Mouse (Mus musculus) stomach, embryonic 14.5 days (tissue): ENCODE data around the gene Rassf2. TPM values are rescaled to one million over a fixed set of nuclear protein-coding genes. Genes with fewer than 3 reads are reported as not detected.

Source experiments
- ATAC-seq: fragments of 200-750 bp; cut with Nextera tagmentation; 2 replicates; pipeline ENCODE4 v1.8.0; 2017; ENCODE audit warnings: low read depth, moderate TSS enrichment; ENCODE audit not compliant: insufficient number of reproducible peaks, insufficient read depth, low FRiP score
- H3K27ac ChIP-seq: fragments of 300-500 bp; sonication (generic); 2 replicates; pipeline ENCODE4 v1.5.1; 2014; ENCODE audit warnings: mild to moderate bottlenecking, low read length, moderate library complexity, mixed read lengths
- H3K27me3 ChIP-seq: fragments of 300-500 bp; sonication (generic); 2 replicates; pipeline ENCODE4 v1.6.1; 2014; ENCODE audit warnings: low read length, control low read depth, mixed read lengths; ENCODE audit not compliant: control insufficient read depth, insufficient read depth
- H3K36me3 ChIP-seq: fragments of 300-500 bp; sonication (generic); 2 replicates; pipeline ENCODE4 v1.6.1; 2014; ENCODE audit warnings: mild to moderate bottlenecking, control low read depth, low read length, moderate library complexity, mixed read lengths; ENCODE audit not compliant: control insufficient read depth, insufficient read depth
- H3K4me1 ChIP-seq: fragments of 300-500 bp; sonication (generic); 2 replicates; pipeline ENCODE4 v1.6.1; 2014; ENCODE audit warnings: low read length, control low read depth, mixed read lengths; ENCODE audit not compliant: control insufficient read depth, insufficient read depth
- H3K4me2 ChIP-seq: fragments of 300-500 bp; sonication (generic); replicated peaks from 2 replicates; pipeline ENCODE4 v1.6.1; 2014; ENCODE audit warnings: low read depth, low read length, control low read depth
- H3K4me3 ChIP-seq: fragments of 300-500 bp; sonication (generic); 2 replicates; pipeline ENCODE4 v1.5.1; 2014; ENCODE audit warnings: low read depth, low read length, control low read depth
- H3K9ac ChIP-seq: fragments of 300-500 bp; sonication (generic); replicated peaks from 2 replicates; pipeline ENCODE4 v1.6.1; 2014; ENCODE audit warnings: low read depth, mild to moderate bottlenecking, control low read depth, low read length, moderate library complexity, mixed read lengths
- H3K9me3 ChIP-seq: fragments of 300-500 bp; sonication (generic); 2 replicates; pipeline ENCODE4 v1.6.1; 2016; ENCODE audit warnings: low read depth, low read length, control low read depth; ENCODE audit not compliant: control insufficient read depth
- WGBS: fragments of 180-500 bp; shearing (Covaris S2); extraction: QIAGEN DNeasy Blood & Tissue Kit; methylation state at CpG from one replicate; pipeline ENCODE4 v1.1.7; 2014; 5-methylcytosine and 5-hydroxymethylcytosine counted together
- polyA plus RNA-seq: library from polyadenylated mRNA; unstranded; fragments of >200 nt; fragmentation: Nextera tagmentation; extraction: Ambion mirVana; gene quantifications from 2 replicates; pipeline ENCODE4 v1.2.1, GENCODE M21; 2014

Gene Rassf2
- polyA plus RNA-seq, 1 experiment from 2014 or later = 13.8 TPM

DNA sequence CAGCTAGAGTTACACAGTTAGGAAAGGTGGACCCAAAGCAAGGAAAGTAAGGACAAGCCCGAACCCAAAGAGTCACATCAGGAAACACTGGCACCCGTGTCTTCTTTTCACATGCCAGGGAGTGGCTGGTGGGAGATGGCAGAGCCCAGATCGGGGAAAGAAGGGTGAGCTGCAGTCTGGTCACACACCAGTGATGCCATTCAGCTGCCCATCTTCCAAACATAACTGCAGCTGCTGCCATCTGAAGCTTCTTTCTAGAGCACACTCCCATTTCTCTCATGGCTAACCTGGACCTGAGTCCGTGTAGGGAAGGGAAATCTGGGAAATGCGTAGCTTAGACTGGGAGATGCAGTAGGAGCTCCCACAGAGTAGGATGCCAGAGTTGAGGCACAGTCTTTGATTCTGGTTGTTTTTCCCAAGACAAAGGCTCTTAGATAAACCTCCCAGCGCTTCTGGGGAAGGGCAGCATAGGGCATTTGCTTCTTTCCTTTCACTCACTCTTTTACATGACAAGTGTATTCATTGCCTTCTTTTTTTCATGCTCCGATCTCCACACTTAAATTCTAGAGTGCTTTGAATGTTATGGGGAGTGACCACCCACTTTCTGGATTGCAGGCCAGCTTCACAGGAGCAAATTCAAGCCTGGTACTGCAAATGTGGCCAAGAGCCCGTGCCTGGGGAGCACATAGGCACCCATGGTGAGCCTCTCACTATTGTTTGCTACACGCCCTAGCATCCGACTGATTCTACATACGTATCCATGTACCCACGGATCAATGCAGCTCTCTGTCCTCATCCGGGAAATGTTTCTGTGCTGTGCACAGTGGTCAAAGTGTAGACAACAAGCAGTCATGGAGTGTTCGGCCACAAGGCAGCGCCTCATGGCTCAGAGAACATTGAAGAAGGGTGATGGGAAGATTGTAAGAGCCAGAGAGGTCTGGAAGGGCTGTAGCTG lies 14.5 kb upstream of the Rassf2 start:
- Histone ChIP-seq H3K4me2 (no peak overlapping the region), H3K27ac (no peak overlapping the region), H3K4me1 (0 out of 2 replicates have a peak, but pooled peaks cover 3% of the 10 kb centered on the region), H3K9me3 (no peaks in the 10 kb centered on the region), H3K36me3 (no peaks in the 10 kb centered on the region), H3K4me3 (no peak overlapping the region), H3K9ac (no peak overlapping the region), H3K27me3 (no peaks in the 10 kb centered on the region)
- no peak for ATAC-seq
- 80% methylated on average over 15 of the region's 15 CpGs for WGBS

DNA sequence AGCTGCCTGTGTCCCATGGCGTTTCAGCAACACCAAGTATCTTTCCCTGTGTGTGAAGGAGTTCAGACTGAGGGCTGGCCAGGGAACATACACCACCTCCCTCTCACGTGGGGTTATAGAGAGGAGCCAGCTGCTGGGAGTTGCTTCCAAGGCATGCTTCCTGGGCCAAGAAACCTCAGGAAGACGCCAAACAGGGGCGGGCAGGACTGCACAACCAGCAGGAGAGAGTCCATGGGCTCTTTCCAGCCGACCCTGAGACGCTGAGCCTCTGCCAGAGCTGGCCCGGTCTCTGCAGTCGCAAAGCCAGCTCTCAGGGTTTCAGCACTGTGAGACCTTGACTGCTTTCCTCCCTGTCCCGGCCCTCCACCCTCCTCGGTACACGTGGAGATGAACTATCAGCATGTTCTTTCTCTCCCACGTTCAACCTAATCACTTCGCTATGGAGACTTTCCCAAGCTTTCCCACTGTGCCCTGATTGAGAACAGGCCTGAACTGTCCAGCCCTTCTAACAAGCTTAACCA lies 13.1 kb upstream of the Rassf2 start:
- Histone ChIP-seq H3K9me3 (no peaks in the 10 kb centered on the region), H3K36me3 (no peaks in the 10 kb centered on the region), H3K9ac (no peak overlapping the region), H3K27ac (peak overlapping the region; percentile 77), H3K4me2 (no peak overlapping the region), H3K27me3 (no peaks in the 10 kb centered on the region), H3K4me3 (no peak overlapping the region), H3K4me1 (0 out of 2 replicates have a peak, but pooled peaks cover 3% of the 10 kb centered on the region)
- peak; percentile 91 for ATAC-seq
- WGBS = 17% methylated on average over 13 of the region's 13 CpGs

- H3K9me3 ChIP-seq = no peaks in the 10 kb centered on the region
- H3K9ac ChIP-seq = no peak overlapping the region
- no peak overlapping the region for H3K4me2 ChIP-seq
- no peak overlapping the region for H3K4me3 ChIP-seq
- H3K4me1 ChIP-seq = 0 out of 2 replicates have a peak, but pooled peaks cover 3% of the 10 kb centered on the region
- no peaks in the 10 kb centered on the region for H3K36me3 ChIP-seq
- H3K27ac ChIP-seq = no peak overlapping the region
- WGBS = 58% methylated on average over 7 of the region's 7 CpGs
- ATAC-seq = no peak
- H3K27me3 ChIP-seq = no peaks in the 10 kb centered on the region
These were observed 9.8 kb upstream of the Rassf2 start for GRCm38 (mm10) chr2:132039894-132040293.

DNA sequence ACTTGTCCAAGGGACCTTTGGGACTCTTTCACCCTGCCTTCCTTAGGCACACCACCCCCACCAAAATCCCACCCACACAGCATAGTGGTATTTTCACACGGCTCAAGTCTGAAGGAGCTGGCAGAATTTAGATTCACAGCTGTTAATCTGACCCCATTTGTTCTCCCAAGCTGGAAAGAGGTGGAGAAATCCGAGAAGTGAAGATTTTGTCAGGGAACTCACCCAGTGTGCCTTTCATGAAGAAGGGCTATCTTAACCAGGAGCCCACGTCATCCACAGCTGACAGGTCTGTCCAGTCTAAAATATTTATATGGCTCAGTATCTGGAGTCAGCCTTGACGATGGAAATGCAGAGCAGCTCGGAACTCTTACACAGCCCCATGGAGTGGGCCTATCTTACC lies 6.3 kb upstream of the Rassf2 start:
- no peaks in the 10 kb centered on the region for H3K9me3 ChIP-seq
- 65% methylated on average over 5 of the region's 5 CpGs for WGBS
- no peak overlapping the region for H3K9ac ChIP-seq
- H3K27me3 ChIP-seq = no peaks in the 10 kb centered on the region
- no peak for ATAC-seq
- H3K36me3 ChIP-seq = no peaks in the 10 kb centered on the region
- 0 out of 2 replicates have a peak, but pooled peaks cover under 1% of the 10 kb centered on the region for H3K4me1 ChIP-seq
- H3K4me3 ChIP-seq = no peak overlapping the region
- H3K4me2 ChIP-seq = no peak overlapping the region
- no peak overlapping the region for H3K27ac ChIP-seq

DNA sequence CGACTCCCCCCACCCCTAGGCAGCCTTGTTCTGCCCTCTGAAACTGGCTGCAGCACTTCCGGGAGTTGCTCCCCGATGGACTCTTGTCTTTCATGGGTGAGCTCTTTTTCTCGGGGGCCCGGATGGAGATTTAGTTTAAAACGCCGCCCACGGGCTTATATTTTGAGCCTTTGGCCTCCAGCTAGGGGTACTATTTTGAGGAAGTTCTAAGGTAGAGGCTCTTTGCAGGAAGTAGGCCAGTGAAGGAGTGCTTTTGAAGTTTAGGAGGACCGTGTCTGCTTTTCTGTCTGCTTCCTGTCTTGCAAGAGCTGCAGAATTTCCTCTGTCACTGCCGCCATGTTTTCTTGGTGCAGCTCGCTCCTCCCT lies 5.4 kb upstream of the Rassf2 start:
- 77% methylated on average over 11 of the region's 11 CpGs for WGBS
- no peak for ATAC-seq
- no peak overlapping the region for H3K27ac ChIP-seq

DNA sequence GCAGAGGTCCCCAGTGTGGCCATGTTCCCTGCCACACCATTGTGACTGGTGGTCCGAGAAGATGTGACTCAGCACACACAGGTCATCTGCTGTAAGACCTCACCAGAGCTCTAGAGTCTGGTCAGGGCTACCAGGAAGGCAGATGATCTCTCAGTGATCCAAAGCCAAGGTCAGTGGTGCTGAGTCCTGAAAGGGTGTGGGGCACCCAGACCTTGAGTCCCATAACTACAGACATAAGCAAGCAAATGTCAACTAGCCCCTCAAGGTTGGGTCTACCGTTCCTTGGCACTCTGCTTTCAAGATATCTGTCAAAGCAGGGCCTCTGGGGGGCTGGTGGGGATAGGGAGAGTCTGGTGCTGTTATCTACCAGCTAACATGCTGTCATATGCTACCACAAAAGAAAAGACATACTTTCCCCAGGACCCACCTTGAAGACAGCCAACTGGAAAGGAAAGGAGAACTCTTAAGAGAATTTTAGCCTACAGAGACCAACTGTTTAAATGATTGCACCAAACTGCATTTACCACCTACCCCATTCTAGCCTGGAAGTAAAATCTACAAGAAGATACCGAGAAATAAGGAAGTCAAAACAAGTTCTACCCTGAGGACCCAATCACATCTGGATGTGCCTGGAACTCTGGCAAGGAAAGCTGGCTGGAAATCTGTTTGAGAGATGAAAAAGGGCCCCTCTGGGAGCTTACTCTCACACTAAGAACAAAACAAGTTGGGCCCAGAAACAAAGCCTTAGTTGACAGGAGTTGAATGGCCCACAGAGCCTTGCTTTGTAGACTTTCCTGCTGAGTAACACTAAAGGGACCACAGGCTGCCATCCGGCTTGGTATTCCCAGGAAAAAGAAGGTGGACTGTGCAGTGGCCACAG lies 4.8 kb upstream of the Rassf2 start:
- WGBS = 72% methylated on average over 4 of the region's 4 CpGs
- Histone ChIP-seq H3K4me2 (no peak overlapping the region), H3K36me3 (no peaks in the 10 kb centered on the region), H3K27me3 (no peaks in the 10 kb centered on the region), H3K27ac (no peak overlapping the region), H3K4me3 (no peak overlapping the region), H3K9ac (no peak overlapping the region), H3K4me1 (peaks cover 15% of the 10 kb centered on the region), H3K9me3 (no peaks in the 10 kb centered on the region)
- ATAC-seq = no peak

More for the DNA sequence above, 5.4 kb upstream of the Rassf2 start:
- Histone ChIP-seq H3K4me2 (no peak overlapping the region), H3K9ac (no peak overlapping the region), H3K36me3 (no peaks in the 10 kb centered on the region), H3K27me3 (no peaks in the 10 kb centered on the region), H3K4me3 (no peak overlapping the region), H3K4me1 (peaks cover 9% of the 10 kb centered on the region), H3K9me3 (no peaks in the 10 kb centered on the region)

GRCm38 (mm10) chr2:132031364-132032095 lies 1.5 kb upstream of the Rassf2 start:
- WGBS = 76% methylated on average over 11 of the region's 11 CpGs
- 0 out of 2 replicates have a peak overlapping the region, but pooled peaks have one; percentile 26 for H3K9ac ChIP-seq
- H3K27me3 ChIP-seq = 0 out of 2 replicates have a peak, but pooled peaks cover 4% of the 10 kb centered on the region
- H3K4me3 ChIP-seq = no peak overlapping the region
- no peak for ATAC-seq
- H3K36me3 ChIP-seq = no peaks in the 10 kb centered on the region
- H3K4me1 ChIP-seq = peaks cover 22% of the 10 kb centered on the region
- H3K4me2 ChIP-seq = no peak overlapping the region
- no peaks in the 10 kb centered on the region for H3K9me3 ChIP-seq
- H3K27ac ChIP-seq = peak overlapping the region; percentile 75; the same call in 1 of the 2 replicates
